Mouse (Mus musculus): ENCODE results near the gene Hbp1. TPM values are rescaled to one million over a fixed set of nuclear protein-coding genes. Genes with fewer than 3 reads are reported as not detected.
A peak's percentile ranks its signal among the peaks of the same experiment; 100 is the strongest.

The Hbp1 gene
- polyA plus RNA-seq (2014; fragmentation: Nextera tagmentation; extraction: Ambion mirVana): 46.2 and 70.8 TPM in 2 replicates

- H3K9ac ChIP-seq (replicated peaks; ENCODE audit: low read length): peak within 1 kb of the TSS; percentile 80
- H3K4me3 ChIP-seq (replicated peaks; ENCODE audit: low read depth, low read length): peak within 1 kb of the TSS; percentile 91
- peak within 1 kb of the TSS; percentile 66 for H3K4me2 ChIP-seq (ENCODE audit: low read length)
- H3K9me3 ChIP-seq (ENCODE audit: control insufficient read depth, low read length): no peaks in the 10 kb centered on the region
- ATAC-seq (ENCODE audit: low FRiP score, low TSS enrichment): peak; percentile 94
- no peaks in the 10 kb centered on the region for H3K36me3 ChIP-seq (ENCODE audit: control insufficient read depth, insufficient read depth, low read length)
- WGBS: under 1% methylated on average over 70 of the region's 71 CpGs
- no peaks in the 10 kb centered on the region for H3K27me3 ChIP-seq (ENCODE audit: control insufficient read depth, insufficient read depth, low read length)
- H3K27ac ChIP-seq (replicated peaks; ENCODE audit: low read depth, low read length): peak within 1 kb of the TSS; percentile 98
- DNase-seq: peak; percentile 100
- H3K4me1 ChIP-seq (ENCODE audit: control insufficient read depth, insufficient read depth, low read length): no peaks in the 10 kb centered on the region; the same call in 1 of the 2 replicates
Observed at GRCm38 (mm10) chr12:31949759-31950658, at the start of gene Hbp1. Hbp1 (minus strand) TSS chr12:31950535.

GRCm38 (mm10) chr12:31998706-31999105 lies 48.4 kb upstream of the Hbp1 start:
- no peaks in the 10 kb centered on the region for H3K27me3 ChIP-seq (ENCODE audit: control insufficient read depth, insufficient read depth, low read length)
- H3K9ac ChIP-seq (replicated peaks; ENCODE audit: low read length): no peak overlapping the region
- no peak for DNase-seq
- H3K4me2 ChIP-seq (ENCODE audit: low read length): no peak overlapping the region
- no peaks in the 10 kb centered on the region for H3K36me3 ChIP-seq (ENCODE audit: control insufficient read depth, insufficient read depth, low read length)
- no peak overlapping the region for H3K4me3 ChIP-seq (replicated peaks; ENCODE audit: low read depth, low read length)
- no peak overlapping the region for H3K27ac ChIP-seq (replicated peaks; ENCODE audit: low read depth, low read length)
- no peaks in the 10 kb centered on the region for H3K9me3 ChIP-seq (ENCODE audit: control insufficient read depth, low read length)
- 87% methylated on average over 5 of the region's 5 CpGs for WGBS
- no peaks in the 10 kb centered on the region for H3K4me1 ChIP-seq (ENCODE audit: control insufficient read depth, insufficient read depth, low read length)
- ATAC-seq (ENCODE audit: low FRiP score, low TSS enrichment): no peak

GRCm38 (mm10) chr12:31997328-31997878 lies 47.1 kb upstream of the Hbp1 start:
- DNase-seq (no peak), ATAC-seq (ENCODE audit: low FRiP score, low TSS enrichment) (no peak)
- Histone ChIP-seq H3K4me1 (ENCODE audit: control insufficient read depth, insufficient read depth, low read length) (no peaks in the 10 kb centered on the region), H3K4me2 (ENCODE audit: low read length) (no peak overlapping the region), H3K36me3 (ENCODE audit: control insufficient read depth, insufficient read depth, low read length) (no peaks in the 10 kb centered on the region), H3K27me3 (ENCODE audit: control insufficient read depth, insufficient read depth, low read length) (no peaks in the 10 kb centered on the region), H3K27ac (replicated peaks; ENCODE audit: low read depth, low read length) (no peak overlapping the region), H3K9ac (replicated peaks; ENCODE audit: low read length) (no peak overlapping the region), H3K4me3 (replicated peaks; ENCODE audit: low read depth, low read length) (no peak overlapping the region), H3K9me3 (ENCODE audit: control insufficient read depth, low read length) (no peaks in the 10 kb centered on the region)
- 75% methylated on average over 3 of the region's 3 CpGs for WGBS

GRCm38 (mm10) chr12:31996877-31997276 lies 46.5 kb upstream of the Hbp1 start:
- Histone ChIP-seq H3K9ac (replicated peaks; ENCODE audit: low read length) (no peak overlapping the region), H3K4me2 (ENCODE audit: low read length) (no peak overlapping the region), H3K27ac (replicated peaks; ENCODE audit: low read depth, low read length) (no peak overlapping the region), H3K27me3 (ENCODE audit: control insufficient read depth, insufficient read depth, low read length) (no peaks in the 10 kb centered on the region), H3K4me3 (replicated peaks; ENCODE audit: low read depth, low read length) (no peak overlapping the region), H3K36me3 (ENCODE audit: control insufficient read depth, insufficient read depth, low read length) (0 out of 2 replicates have a peak, but pooled peaks cover 1% of the 10 kb centered on the region), H3K4me1 (ENCODE audit: control insufficient read depth, insufficient read depth, low read length) (no peaks in the 10 kb centered on the region), H3K9me3 (ENCODE audit: control insufficient read depth, low read length) (no peaks in the 10 kb centered on the region)
- DNase-seq (no peak), ATAC-seq (ENCODE audit: low FRiP score, low TSS enrichment) (no peak)
- 79% methylated on average over 5 of the region's 5 CpGs for WGBS

GRCm38 (mm10) chr12:31990575-31990974 lies 40.2 kb upstream of the Hbp1 start:
- Histone ChIP-seq H3K9ac (replicated peaks; ENCODE audit: low read length) (no peak overlapping the region), H3K36me3 (ENCODE audit: control insufficient read depth, insufficient read depth, low read length) (peaks cover 14% of the 10 kb centered on the region; the same call in 1 of the 2 replicates), H3K27me3 (ENCODE audit: control insufficient read depth, insufficient read depth, low read length) (no peaks in the 10 kb centered on the region), H3K27ac (replicated peaks; ENCODE audit: low read depth, low read length) (no peak overlapping the region), H3K9me3 (ENCODE audit: control insufficient read depth, low read length) (no peaks in the 10 kb centered on the region), H3K4me2 (ENCODE audit: low read length) (no peak overlapping the region), H3K4me1 (ENCODE audit: control insufficient read depth, insufficient read depth, low read length) (no peaks in the 10 kb centered on the region), H3K4me3 (replicated peaks; ENCODE audit: low read depth, low read length) (no peak overlapping the region)
- WGBS: 94% methylated on average over 4 of the region's 4 CpGs
- DNase-seq (no peak), ATAC-seq (ENCODE audit: low FRiP score, low TSS enrichment) (no peak)

- Histone ChIP-seq H3K36me3 (ENCODE audit: control insufficient read depth, insufficient read depth, low read length) (peaks cover 14% of the 10 kb centered on the region; the same call in 1 of the 2 replicates), H3K4me2 (ENCODE audit: low read length) (no peak overlapping the region), H3K9ac (replicated peaks; ENCODE audit: low read length) (no peak overlapping the region), H3K4me1 (ENCODE audit: control insufficient read depth, insufficient read depth, low read length) (0 out of 2 replicates have a peak, but pooled peaks cover under 1% of the 10 kb centered on the region), H3K27ac (replicated peaks; ENCODE audit: low read depth, low read length) (no peak overlapping the region), H3K4me3 (replicated peaks; ENCODE audit: low read depth, low read length) (no peak overlapping the region), H3K9me3 (ENCODE audit: control insufficient read depth, low read length) (no peaks in the 10 kb centered on the region), H3K27me3 (ENCODE audit: control insufficient read depth, insufficient read depth, low read length) (no peaks in the 10 kb centered on the region)
- DNase-seq (no peak), ATAC-seq (ENCODE audit: low FRiP score, low TSS enrichment) (no peak)
Observed at GRCm38 (mm10) chr12:31989726-31990125, 39.4 kb upstream of the Hbp1 start.

- Histone ChIP-seq H3K27me3 (ENCODE audit: control insufficient read depth, insufficient read depth, low read length) (no peaks in the 10 kb centered on the region), H3K9me3 (ENCODE audit: control insufficient read depth, low read length) (no peaks in the 10 kb centered on the region), H3K4me1 (ENCODE audit: control insufficient read depth, insufficient read depth, low read length) (0 out of 2 replicates have a peak, but pooled peaks cover 7% of the 10 kb centered on the region), H3K36me3 (ENCODE audit: control insufficient read depth, insufficient read depth, low read length) (peaks cover 10% of the 10 kb centered on the region; the same call in 1 of the 2 replicates), H3K9ac (replicated peaks; ENCODE audit: low read length) (no peak overlapping the region), H3K4me3 (replicated peaks; ENCODE audit: low read depth, low read length) (no peak overlapping the region), H3K4me2 (ENCODE audit: low read length) (no peak overlapping the region), H3K27ac (replicated peaks; ENCODE audit: low read depth, low read length) (no peak overlapping the region)
- ATAC-seq (ENCODE audit: low FRiP score, low TSS enrichment): no peak
- no peak for DNase-seq
- WGBS: 96% methylated on average over 2 of the region's 2 CpGs
Observed at GRCm38 (mm10) chr12:31986463-31986862, 36.1 kb upstream of the Hbp1 start.

GRCm38 (mm10) chr12:31985738-31986137 lies 35.4 kb upstream of the Hbp1 start:
- Histone ChIP-seq H3K9me3 (ENCODE audit: control insufficient read depth, low read length) (no peaks in the 10 kb centered on the region), H3K4me1 (ENCODE audit: control insufficient read depth, insufficient read depth, low read length) (0 out of 2 replicates have a peak, but pooled peaks cover 7% of the 10 kb centered on the region), H3K4me2 (ENCODE audit: low read length) (no peak overlapping the region), H3K4me3 (replicated peaks; ENCODE audit: low read depth, low read length) (no peak overlapping the region), H3K27me3 (ENCODE audit: control insufficient read depth, insufficient read depth, low read length) (no peaks in the 10 kb centered on the region), H3K9ac (replicated peaks; ENCODE audit: low read length) (no peak overlapping the region), H3K36me3 (ENCODE audit: control insufficient read depth, insufficient read depth, low read length) (peaks cover 10% of the 10 kb centered on the region; the same call in 1 of the 2 replicates), H3K27ac (replicated peaks; ENCODE audit: low read depth, low read length) (no peak overlapping the region)
- 97% methylated on average over 6 of the region's 6 CpGs for WGBS
- DNase-seq: no peak
- no peak for ATAC-seq (ENCODE audit: low FRiP score, low TSS enrichment)

Measured in midbrain, embryonic 14.5 days (tissue).